Mouse (Mus musculus): ENCODE results near the gene Msh3.

GRCm38 (mm10) chr13:92241426-92241825, 113.4 kb downstream of the Msh3 start:
- TF ChIP-seq POLR2A (IDR thresholded peaks at IDR 0.05; ENCODE audit: borderline replicate concordance, control insufficient read depth, low read depth, low read length) = no peak
- TF ChIP-seq CTCF (IDR thresholded peaks at IDR 0.05; ENCODE audit: control insufficient read depth, insufficient read depth, low read length) = no peak

Measured in bone marrow, adult 2 months (tissue).